Mouse (Mus musculus) midbrain, embryonic 13.5 days (tissue): ENCODE measurements around the gene Agpat4. TPM values are rescaled to one million over a fixed set of nuclear protein-coding genes. Genes with fewer than 3 reads are reported as not detected.

Experiments
- ATAC-seq: fragments of 200-750 bp; cut with Nextera tagmentation; 2 replicates; pipeline ENCODE4 v1.8.0; 2017; ENCODE audit warnings: mild to moderate bottlenecking, moderate TSS enrichment, moderate library complexity
- H3K27ac ChIP-seq: fragments of 300-500 bp; sonication (generic); 2 replicates; pipeline ENCODE4 v1.5.1; 2015; ENCODE audit warnings: inconsistent platforms, mild to moderate bottlenecking, moderate library complexity
- H3K27me3 ChIP-seq: fragments of 300-500 bp; sonication (generic); 2 replicates; pipeline ENCODE4 v1.6.1; 2015; ENCODE audit warnings: mild to moderate bottlenecking, inconsistent platforms
- H3K36me3 ChIP-seq: fragments of 300-500 bp; sonication (generic); 2 replicates; pipeline ENCODE4 v1.6.1; 2015; ENCODE audit warnings: mild to moderate bottlenecking, inconsistent platforms
- H3K4me1 ChIP-seq: fragments of 300-500 bp; sonication (generic); replicated peaks from 2 replicates; pipeline ENCODE4 v1.6.1; 2015; ENCODE audit warnings: inconsistent platforms
- H3K4me2 ChIP-seq: fragments of 300-500 bp; sonication (generic); replicated peaks from 2 replicates; pipeline ENCODE4 v1.6.1; 2015; ENCODE audit warnings: moderate library complexity, mild to moderate bottlenecking, inconsistent platforms
- H3K4me3 ChIP-seq: fragments of 300-500 bp; sonication (generic); replicated peaks from 2 replicates; pipeline ENCODE4 v1.5.1; 2015; ENCODE audit warnings: mild to moderate bottlenecking, inconsistent platforms
- H3K9ac ChIP-seq: fragments of 300-500 bp; sonication (generic); replicated peaks from 2 replicates; pipeline ENCODE4 v1.6.1; 2015; ENCODE audit warnings: mild to moderate bottlenecking, inconsistent platforms
- H3K9me3 ChIP-seq: fragments of 300-500 bp; sonication (generic); 2 replicates; pipeline ENCODE4 v1.6.1; 2016; ENCODE audit warnings: mild to moderate bottlenecking, inconsistent platforms
- WGBS: fragments of 180-500 bp; shearing (Covaris S2); methylation state at CpG from one replicate; pipeline ENCODE4 v1.1.7; 2015; 5-methylcytosine and 5-hydroxymethylcytosine counted together
- polyA plus RNA-seq: library from polyadenylated mRNA; unstranded; fragments of >200 nt; fragmentation: Nextera tagmentation; extraction: Ambion mirVana; gene quantifications from 2 replicates; pipeline ENCODE4 v1.2.1, GENCODE M21; 2015

The Agpat4 gene
- polyA plus RNA-seq, 1 experiment from 2014 or later: 51.9 TPM

- peaks cover 27% of the 10 kb centered on the region for H3K36me3 ChIP-seq
Measured at GRCm38 (mm10) chr17:12268538-12268937, 150.0 kb downstream of the Agpat4 start.

More at GRCm38 (mm10) chr17:12268538-12268937, 150.0 kb downstream of the Agpat4 start:
- H3K9ac ChIP-seq: no peak overlapping the region; the same call in 1 of the 2 replicates
- no peak for ATAC-seq
- H3K27ac ChIP-seq: peak overlapping the region; percentile 35
- H3K4me2 ChIP-seq: no peak overlapping the region
- H3K9me3 ChIP-seq: no peaks in the 10 kb centered on the region
- no peak overlapping the region for H3K4me3 ChIP-seq
- H3K4me1 ChIP-seq: peaks cover 28% of the 10 kb centered on the region
- WGBS: 83% methylated on average over 10 of the region's 10 CpGs
- no peaks in the 10 kb centered on the region for H3K27me3 ChIP-seq

Other genes with a start within 250 kb of the Agpat4 start
- 43.8 and 48.5 TPM in 2 replicates for gene Map3k4, start 200.1 kb downstream of the Agpat4 start, polyA plus RNA-seq